Mouse (Mus musculus): ENCODE measurements at regions not wholly inside any gene's neighbourhood (a gene's known extent, or its start where the extent isn't known, plus 50 kb on each side); places are given as distances from the start of the nearest gene placed in this dataset.
"Not testable (repeated sequence)": the region's sequence is repeated elsewhere in the genome, so short reads cannot be mapped to it uniquely, and the experiment has no call there.

- not testable (repeated sequence) for H3K9ac ChIP-seq; H3K9me3 ChIP-seq (replicated peaks); H3K27me3 ChIP-seq; H3K4me2 ChIP-seq; H3K36me3 ChIP-seq (replicated peaks); H3K4me1 ChIP-seq (replicated peaks); H3K27ac ChIP-seq (replicated peaks); H3K4me3 ChIP-seq (replicated peaks); ATAC-seq (ENCODE audit: insufficient read depth)
- WGBS (ENCODE audit: insufficient replicate concordance) = 29% methylated on average over 3 of the region's 3 CpGs
Measured at GRCm38 (mm10) chr12:22951956-22952355, 828.1 kb downstream of the Gm10330 start.

- H3K9me3 ChIP-seq (replicated peaks); H3K27me3 ChIP-seq; ATAC-seq (ENCODE audit: insufficient read depth); H3K27ac ChIP-seq (replicated peaks); H3K4me1 ChIP-seq (replicated peaks); H3K9ac ChIP-seq; H3K36me3 ChIP-seq (replicated peaks): not testable (repeated sequence)
- Histone ChIP-seq H3K4me2 (peak overlapping the region; percentile 65), H3K4me3 (replicated peaks) (peak overlapping the region; percentile 43)
- under 1% methylated on average over 31 of the region's 53 CpGs for WGBS (ENCODE audit: insufficient replicate concordance)
Measured at GRCm38 (mm10) chr12:22906156-22906555, 873.9 kb downstream of the Gm10330 start.

Measured in liver, embryonic 15.5 days (tissue).